Mouse (Mus musculus): Measurements from ENCODE around the gene Borcs8.

The Borcs8 gene

DNA sequence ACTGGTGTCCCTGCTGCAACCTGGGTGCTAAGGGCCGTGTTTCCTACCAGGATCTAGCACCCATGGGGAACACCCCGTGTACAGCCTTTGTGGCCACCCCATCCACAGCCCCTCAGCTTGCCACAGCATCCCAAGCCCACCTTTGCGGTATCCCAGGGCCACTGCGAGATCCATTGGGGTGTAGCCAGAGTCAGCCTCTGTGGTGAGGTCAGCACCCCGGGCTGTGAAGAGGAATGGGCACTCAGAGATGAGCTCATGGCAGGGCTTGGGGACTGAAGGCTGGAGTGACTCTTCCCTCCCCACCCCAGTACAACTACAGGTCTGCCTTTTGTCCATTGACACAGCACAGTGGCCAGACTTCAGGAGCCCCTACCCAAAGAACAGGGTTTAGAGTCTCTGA, 5.2 kb upstream of the Borcs8 start:
- no peak for DNase-seq (ENCODE audit: low read depth)

DNA sequence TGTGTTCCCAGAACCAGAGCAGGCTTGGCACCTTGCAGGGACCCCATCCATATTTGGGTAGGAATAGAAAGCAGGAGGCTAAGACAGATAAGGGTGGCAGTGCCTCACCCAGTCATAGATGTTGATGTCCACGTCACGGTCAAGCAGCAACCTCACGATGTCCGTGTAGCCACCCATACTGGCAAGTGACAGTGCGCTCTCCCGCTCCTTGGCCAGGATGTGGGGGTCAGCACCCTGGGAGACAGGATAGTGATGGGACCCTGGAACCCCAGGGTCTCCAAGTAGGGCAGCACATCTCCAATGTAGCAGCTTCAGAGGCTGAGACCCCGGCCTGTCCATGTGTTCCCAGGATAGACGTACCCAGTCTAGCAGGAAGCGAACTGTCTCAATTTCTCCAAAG, 4.4 kb upstream of the Borcs8 start:
- DNase-seq (ENCODE audit: low read depth): no peak

DNA sequence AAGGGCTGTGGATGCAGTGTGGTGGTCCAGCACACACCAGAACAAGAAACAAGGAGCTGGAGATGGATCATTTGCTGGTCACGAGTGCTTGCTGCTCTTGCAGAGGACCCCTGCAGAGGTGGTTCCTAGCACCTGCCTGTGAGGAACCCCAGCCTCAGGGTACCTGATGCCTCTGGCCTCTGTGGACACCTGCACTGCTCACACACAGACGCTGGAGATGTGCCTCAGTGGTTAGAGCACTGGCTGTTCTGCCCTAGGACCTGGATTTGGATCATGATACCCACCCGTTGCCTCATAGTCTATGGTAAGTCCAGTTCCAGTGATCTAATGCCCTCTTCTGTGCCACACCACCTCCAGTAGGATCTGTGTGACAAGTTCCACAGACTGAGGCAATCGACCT, 2.7 kb upstream of the Borcs8 start:
- DNase-seq (ENCODE audit: low read depth): no peak

DNA sequence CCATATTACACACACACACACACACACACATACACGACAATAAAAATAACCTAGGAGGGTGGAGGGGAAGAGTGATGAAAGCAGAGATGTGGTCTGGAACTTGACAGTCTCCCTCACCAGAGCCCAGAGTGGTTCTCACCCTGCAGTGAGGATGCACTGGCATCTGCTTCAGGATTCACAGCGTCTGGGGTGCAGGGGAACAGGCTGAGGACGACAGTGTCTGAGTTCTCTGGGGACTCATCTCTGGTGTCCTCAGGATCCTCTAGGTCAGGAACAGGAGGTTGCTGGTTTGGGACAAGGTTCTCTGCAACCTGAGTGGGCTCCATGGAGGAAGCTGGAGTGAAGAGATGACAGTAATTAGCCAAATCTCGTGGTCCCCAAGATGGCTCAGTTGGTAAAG, 1.4 kb upstream of the Borcs8 start:
- DNase-seq (ENCODE audit: low read depth): no peak

DNA sequence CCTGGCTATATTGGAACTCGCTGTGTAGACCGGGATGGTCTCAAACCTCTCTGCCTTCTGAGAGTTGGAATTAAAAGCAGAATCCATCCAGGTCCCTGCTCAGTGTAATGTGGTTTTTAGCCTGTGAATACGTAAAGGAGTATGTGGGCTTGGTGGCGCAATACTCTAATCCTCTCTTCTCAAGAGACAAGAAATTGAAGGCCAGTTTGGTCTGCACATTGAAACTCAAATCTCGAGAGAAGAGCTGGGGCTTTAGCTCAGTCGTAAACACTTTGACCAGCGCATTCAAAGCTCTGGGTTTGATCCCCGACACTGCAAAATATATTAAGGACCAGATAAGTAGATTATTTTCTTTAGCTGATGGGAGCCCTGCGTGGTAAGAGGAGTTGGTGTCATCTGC, 682 bp downstream of the Borcs8 start:
- DNase-seq (ENCODE audit: low read depth): no peak

DNA sequence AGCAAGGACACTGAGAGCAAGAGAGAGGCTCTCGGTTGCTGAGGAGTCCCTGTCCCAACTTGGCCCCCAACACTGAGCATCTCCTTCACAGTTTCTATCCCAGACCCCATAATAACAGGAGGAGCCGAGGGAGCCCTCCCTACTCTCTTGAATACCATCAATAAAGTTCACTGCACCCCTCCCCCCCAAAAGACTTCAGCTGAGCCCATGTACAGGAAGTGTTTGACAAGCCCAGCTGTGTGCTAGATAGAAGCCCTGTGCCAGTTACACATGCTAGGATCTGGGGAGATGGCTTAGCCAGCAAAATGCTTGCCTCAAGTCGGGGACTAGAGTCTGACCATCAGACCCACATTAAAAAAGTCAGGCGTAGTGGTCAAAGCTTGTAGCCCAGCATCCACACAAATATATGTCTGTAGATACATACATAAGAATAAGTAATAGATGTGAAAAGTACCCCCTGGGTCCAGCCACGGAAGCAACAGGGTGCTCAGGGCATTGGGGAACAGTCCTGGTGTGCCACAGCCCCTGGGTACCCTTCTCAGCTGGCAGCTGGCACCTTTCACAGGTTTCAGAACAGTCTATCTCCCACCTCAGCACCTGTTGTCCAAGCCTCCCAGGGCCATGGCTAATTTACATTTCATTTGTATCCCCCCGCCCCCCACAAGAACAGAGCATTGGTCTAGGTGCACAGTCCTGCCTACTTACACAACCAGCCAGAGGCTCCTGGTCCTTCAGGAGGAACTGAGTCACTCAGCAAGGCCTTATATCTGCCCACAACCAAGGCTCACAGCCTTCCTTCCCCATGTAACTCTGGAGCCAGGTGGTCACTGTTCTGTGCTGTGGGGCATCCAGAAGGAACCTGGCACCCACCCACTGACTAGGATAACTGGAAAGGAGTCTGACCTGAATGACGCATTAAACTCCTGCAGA, 8.6 kb downstream of the Borcs8 start:
- DNase-seq (ENCODE audit: low read depth): no peak

DNA sequence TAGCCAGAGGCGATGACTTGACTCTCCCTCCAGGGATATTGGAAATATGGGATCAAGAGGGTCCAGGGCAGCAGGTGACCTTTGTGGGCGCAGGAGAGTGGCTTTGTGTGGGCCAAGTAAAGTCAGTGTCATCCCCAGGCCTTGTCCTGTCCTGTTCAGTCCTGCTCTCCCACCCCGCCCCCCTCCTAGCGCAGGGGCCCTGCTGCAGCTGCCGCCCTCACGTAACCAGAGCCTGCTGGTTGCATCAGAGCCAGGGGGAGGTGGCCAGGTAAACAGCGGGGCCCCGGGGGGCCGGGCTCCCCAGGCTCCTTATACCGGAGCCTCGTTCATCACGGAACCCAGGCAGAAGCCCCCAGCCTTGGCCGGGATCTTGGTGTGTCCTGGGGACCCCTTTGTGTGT, 10.9 kb downstream of the Borcs8 start:
- no peak for DNase-seq (ENCODE audit: low read depth)

DNA sequence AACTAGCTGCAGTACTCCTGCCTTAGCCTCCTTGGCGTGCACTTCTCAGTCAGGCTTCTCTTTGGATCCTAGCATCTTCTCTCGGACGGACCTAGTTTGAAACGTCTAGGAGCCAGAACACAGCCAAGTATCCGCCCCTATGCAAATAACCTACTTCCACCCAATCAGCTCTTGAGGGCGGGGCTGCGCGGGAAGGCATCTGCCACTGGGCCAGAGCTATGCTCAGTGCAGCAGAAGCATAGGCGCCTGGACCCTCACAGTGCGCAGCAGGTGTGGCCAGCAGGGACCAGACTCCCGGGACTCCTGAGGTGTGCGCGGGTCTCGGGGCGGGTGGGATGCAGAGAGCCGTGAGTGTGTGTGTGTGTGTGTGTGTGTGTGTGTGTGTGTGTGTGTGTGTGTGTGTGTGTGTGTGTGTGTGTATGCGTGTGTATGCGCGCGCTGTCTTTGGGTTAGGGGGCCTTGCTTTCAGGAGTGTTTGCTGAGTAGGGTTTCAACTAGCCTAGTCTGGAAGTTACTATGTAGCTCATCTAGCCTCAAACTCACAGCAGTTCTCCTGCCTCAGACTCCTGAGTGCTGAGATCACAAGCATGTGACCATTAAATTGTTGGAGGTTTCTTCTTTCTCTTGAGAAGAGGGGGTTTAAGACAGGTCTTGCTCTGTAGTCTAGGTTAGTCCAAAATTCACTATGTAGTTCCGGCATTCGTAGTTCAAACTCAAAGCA, 13.4 kb downstream of the Borcs8 start:
- DNase-seq (ENCODE audit: low read depth): peak; percentile 84

DNA sequence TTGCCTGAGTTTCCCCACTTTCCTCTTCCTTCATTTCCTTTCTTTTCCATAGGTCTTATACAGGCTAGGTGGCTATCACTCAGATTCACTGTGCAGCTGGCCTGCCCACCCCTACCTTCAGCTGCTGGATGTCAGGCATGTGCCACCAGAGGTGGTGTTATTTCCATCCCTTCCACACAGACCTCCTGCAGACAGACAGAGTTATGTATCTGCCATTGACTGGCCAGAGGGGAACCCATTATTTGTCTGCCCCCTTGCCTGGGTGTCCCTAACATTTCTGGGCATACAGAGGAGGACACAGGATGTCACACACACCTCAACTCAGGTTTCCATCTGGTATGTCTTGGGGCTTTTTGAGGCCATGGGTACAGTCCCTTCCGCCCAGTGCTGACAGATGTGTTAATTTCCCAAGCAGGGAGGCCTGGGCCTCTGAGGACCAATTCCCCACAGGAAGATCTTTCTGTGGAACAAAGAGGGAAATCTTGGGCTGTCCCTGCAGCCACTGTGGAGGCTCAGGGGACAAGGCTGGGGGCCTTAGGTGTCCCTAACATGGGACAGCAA, 18.0 kb downstream of the Borcs8 start:
- no peak for DNase-seq (ENCODE audit: low read depth)

DNA sequence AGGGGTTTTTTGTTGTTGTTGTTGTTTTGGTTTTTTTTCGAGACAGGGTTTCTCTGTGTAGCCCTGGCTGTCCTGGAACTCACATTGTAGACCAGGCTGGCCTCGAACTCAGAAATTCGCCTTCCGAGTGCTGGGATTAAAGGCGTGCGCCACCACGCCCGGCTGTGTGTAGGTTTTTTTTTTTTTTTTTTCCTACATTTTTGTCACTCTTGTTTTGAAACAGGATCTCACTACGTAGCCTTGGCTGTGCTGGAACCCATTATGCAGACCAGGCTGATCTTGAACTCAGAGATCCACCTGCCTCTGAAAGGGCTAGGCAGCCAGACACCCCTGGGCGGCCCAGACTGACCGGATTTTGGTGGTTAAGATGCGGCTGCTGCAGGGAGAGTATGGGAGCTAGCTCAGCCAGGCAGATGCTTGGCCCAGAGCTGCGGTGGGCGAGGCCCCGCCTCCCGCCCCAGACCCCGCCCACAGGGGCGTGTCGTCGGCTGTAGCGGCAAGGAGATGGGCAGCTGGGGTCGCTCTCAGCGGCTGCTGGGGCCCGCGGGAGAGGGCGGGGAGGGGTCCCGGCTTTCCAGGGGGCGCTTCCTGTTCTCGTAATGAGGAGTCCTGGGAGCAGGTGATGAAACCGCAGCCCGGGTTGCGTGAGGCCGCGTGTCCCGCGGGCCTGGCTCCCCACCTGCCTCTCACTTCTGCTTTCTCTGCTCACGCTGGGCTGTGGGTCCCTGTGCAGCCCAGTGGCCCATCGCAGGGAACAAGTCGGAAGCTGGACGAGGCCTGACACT, 19.0 kb downstream of the Borcs8 start:
- no peak for DNase-seq (ENCODE audit: low read depth)

DNA sequence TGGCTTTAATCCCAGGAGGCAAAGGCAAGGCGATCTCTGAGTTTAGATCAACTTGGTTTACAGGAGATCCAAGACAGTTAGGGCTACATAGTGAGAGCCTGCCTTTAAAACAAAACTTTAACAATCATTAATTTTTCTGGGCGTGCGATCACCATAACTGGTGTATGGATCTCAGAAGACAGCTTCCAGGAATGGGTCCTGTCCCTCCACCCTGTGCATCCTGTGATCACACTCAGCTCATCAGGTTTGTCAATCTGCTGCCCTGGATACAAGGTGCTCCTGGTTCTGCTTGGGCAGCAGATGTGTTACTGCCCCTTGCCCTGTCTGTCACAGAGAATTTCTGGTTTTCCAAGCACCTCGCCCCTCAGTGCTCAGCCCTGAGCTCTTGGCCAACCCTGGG, 19.9 kb downstream of the Borcs8 start:
- no peak for DNase-seq (ENCODE audit: low read depth)

DNA sequence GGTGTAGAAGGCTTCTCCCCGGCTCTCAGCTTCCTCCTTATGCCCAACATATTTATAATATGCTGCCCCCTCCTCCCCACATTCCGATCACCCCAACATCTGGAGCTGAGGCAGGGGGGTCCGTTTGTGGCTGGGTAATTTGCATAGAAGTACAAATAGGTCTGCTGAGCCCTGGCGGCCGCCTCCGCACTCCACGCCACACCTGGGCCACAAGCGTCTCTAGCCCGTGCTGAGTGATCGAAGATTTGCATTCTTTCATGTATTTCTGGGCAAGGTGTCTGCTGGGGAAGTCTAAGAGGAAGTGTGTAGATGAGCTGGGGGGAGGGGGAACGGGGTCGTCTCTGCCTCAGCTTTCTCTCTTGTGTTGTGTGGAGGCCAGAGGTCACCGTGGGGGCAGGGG, 20.7 kb downstream of the Borcs8 start:
- no peak for DNase-seq (ENCODE audit: low read depth)

DNA sequence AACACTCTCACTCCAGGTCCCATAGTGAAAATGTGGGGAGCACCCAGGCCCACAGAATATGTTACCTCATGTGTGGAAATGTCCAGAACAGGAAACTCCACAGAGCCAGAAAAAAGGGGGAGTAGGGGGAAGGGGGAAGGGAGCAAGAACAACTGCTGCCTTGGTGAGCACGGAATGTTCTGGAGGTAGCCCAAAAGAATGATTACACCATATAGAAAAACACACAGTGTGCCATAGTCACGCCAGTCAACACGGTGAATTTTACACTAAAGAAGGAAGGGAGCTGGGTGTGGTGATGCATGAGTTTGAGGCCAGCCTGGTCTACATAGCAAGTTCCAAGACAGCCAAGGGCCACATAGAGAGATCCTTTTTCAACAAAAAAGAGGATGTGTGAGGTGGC, 24.0 kb downstream of the Borcs8 start:
- DNase-seq (ENCODE audit: low read depth): no peak

DNA sequence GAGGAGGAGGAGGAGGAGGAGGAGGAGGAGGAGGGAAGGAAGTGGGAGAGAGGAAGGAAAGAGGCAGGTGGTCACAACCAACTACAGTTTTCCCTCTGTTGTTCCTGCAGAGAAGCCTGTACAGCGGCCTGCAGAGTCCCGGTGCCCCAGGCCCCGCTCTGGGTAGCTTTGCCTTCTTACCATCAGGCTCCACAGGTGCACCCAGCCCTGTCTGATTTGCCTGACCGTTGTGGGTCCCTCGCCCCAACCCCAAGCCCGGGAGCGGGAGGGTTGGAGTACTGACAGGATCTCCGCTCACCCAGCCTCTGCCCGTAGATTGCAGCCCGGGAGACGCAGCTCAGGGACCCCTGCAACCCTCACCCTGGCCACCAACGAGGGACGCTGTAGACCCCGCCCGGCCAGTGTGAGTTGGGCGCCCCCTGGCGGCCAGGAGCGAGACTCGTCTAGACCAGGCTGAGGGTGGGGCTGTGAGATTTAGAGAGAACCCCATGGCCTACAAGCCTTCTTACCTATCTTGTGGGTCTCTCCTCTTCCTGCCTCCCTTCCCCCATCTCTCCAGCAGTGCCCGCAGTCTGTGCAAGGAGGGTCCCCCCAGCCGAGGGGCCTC, 27.3 kb downstream of the Borcs8 start:
- peak; percentile 51 for DNase-seq (ENCODE audit: low read depth)

DNA sequence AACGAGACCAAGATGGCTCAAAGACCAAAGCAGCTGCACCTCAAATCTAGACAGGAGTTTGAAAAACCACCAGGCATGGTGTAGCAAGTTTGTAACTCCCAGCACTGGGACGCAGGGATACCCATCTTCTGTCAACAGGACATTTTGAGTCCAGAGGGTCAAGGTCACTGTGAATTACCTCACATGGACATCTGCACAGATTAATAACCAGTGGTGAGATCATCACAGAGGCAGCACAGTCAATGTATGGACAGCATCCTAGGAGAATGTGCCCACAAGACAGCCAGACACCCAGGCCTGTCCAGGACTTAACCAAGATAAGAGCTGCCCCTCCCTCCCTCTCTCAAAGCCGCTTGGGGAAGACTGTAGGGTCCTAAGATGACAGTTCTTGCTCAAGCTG, 30.8 kb downstream of the Borcs8 start:
- no peak for DNase-seq (ENCODE audit: low read depth)

DNA sequence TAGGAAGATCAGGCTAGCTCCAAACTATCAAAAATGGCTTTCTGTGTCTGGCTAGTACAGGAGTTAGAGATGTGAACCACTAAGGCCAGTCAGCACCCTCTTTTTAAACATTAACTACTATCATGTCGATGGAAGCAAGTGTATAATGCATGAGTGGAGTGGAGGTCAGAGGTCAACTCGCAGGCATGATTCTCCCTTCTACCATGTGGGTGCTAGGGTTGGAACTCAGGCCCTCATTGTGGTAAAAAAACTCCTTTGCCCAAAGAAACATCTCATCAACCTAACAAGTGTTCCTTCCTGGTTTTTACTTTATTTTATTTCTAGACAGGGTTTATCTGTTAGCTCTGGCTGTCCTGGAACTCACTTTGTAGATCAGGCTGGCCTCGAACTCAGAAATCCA, 31.4 kb downstream of the Borcs8 start:
- DNase-seq (ENCODE audit: low read depth): no peak

DNA sequence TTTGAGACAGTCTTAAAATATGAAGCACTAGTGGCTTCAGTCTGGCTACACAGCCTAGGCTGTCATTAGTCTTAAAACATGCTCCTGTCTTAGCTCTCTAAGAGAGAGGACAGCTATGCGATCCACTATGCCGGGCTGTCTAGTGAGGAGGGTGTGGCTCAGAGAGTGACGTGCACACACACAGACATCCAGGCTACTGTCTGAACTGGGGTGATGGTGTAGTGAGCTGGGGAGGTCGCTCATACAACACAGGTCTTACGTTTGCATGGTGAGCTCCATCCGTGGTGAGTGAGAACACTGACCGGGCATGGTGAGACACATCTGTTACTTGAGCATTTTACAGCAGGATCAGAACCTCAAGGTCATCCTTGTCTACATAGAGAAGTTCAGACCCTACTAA, 31.9 kb downstream of the Borcs8 start:
- no peak for DNase-seq (ENCODE audit: low read depth)

DNA sequence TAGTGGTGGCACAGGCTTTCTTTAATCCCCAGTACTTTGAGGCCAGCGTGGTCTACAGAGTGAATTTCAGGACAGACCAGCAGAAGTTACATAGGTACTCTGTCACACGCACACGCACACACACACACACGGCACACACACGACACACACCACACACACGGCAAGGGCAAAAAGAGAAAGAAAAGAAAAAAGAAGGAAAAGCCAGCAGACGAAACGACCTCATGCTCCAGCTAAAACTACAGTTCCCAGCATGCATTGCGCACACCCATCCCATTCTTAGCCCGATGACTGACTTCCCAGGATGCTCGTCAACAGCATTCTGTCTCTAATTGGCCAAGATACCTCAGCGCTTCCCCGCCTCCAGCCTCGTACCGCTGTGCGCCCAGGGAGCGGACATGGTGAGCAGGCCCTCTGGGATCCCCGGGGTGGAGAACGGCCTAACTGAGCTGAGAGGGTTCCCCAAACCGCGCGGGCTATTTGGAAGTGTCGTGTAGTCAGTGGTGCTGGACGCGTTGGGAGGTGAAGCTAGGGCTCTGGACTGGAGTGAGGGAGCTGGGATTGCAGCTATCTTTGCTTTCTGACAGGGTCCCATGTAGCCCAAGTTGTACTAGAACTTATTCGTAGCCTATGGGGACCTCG, 32.9 kb downstream of the Borcs8 start, which contains the start of gene Tmem161a:
Gene Tmem161a, plus strand, starts transcription at position 314 of the 639 bp plus-strand sequence.
- peak; percentile 97 for DNase-seq (ENCODE audit: low read depth)

DNA sequence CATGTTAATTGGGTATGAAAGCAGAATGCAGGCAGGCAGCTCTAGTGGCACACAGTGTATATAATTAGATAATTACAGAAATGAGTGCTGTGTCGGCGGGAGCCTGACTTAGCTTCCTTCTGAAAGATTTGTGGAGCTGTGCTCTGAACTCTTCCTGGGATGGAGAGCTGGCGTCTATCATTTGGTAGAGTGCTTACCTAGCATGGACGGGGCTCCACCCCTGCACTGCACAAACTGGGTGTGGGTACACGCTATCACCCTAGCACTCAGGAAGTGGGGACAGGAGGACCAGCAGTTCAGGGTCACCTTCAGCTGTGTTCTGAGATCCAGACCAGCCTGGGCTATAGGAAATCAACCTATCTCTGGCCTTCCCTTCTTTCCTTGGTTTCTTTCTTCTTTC, 34.0 kb downstream of the Borcs8 start:
- DNase-seq (ENCODE audit: low read depth): no peak

DNA sequence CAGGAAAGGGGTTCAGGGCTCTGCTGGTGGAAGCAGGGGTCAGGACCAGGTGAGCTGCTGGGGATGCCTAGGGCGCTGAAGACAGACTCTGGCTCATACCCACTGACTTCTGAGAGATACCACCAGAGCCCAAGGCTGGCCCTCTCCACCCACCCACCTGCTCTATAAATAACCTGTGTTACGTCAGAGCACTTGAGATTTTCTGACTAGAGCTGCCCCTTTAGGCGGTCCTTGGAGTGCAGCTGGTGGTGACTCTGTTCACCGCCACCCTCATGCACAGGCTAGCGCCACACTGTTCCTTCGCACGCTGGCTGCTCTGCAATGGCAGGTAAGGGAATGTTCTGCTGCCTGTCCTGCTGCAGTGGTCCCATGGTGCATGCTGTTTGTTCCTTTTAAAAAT, 34.8 kb downstream of the Borcs8 start:
- DNase-seq (ENCODE audit: low read depth): no peak

DNA sequence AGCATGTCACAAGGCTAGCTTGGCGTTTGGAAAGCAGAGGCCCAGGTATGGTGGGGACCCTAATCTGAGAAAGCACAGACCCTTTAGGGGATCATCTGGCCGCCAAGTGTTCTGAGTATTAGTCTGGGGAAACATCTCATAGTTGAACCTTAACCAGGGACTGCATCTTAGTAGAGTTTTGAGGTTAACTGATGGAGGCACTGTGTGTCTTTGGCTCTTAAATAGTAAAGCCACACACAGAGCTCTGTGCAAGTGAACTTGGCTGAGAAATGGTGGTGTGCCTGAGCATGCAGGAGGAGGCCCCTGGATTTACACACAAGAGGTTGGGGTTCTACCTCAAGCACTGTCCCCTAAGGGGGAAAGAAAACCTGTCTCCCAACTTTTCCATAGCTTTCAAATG, 38.9 kb downstream of the Borcs8 start:
- DNase-seq (ENCODE audit: low read depth): no peak

Measured in c-Kit-positive CD71-positive TER-119-negative erythroid progenitor cells, embryonic 14.5 days (primary cell).